Mouse (Mus musculus): Measurements from ENCODE around the gene Epha4.

The Epha4 gene

GRCm38 (mm10) chr1:77318597-77319127 lies 196.2 kb downstream of the Epha4 start:
- no peak for DNase-seq (ENCODE audit: extremely low read depth, low read depth)
